Mouse (Mus musculus) intestine, postnatal 0 days (tissue): ENCODE results near the gene Hmcn1. TPM values are rescaled to one million over a fixed set of nuclear protein-coding genes. Genes with fewer than 3 reads are reported as not detected.

Experiments
- ATAC-seq: fragments of 200-750 bp; cut with Nextera tagmentation; 2 replicates; pipeline ENCODE4 v1.8.0; 2017; ENCODE audit warnings: mild to moderate bottlenecking, moderate TSS enrichment, moderate library complexity
- H3K27ac ChIP-seq: fragments of 300-500 bp; sonication (generic); 2 replicates; pipeline ENCODE4 v1.5.1; 2014; ENCODE audit warnings: mild to moderate bottlenecking, low read depth, low read length, moderate library complexity
- H3K27me3 ChIP-seq: fragments of 300-500 bp; sonication (generic); replicated peaks from 2 replicates; pipeline ENCODE4 v1.6.1; 2014; ENCODE audit warnings: low read length, mixed read lengths; ENCODE audit not compliant: control insufficient read depth, insufficient read depth
- H3K36me3 ChIP-seq: fragments of 300-500 bp; sonication (generic); 2 replicates; pipeline ENCODE4 v1.6.1; 2014; ENCODE audit warnings: mild to moderate bottlenecking, moderate library complexity; ENCODE audit not compliant: control insufficient read depth, insufficient read depth
- H3K4me1 ChIP-seq: fragments of 300-500 bp; sonication (generic); replicated peaks from 2 replicates; pipeline ENCODE4 v1.6.1; 2014; ENCODE audit warnings: antibody characterized with exemption, low read length, mixed read lengths; ENCODE audit not compliant: control insufficient read depth, insufficient read depth
- H3K4me2 ChIP-seq: fragments of 300-500 bp; sonication (generic); replicated peaks from 2 replicates; pipeline ENCODE4 v1.6.1; 2014; ENCODE audit warnings: low read depth, mild to moderate bottlenecking, moderate library complexity
- H3K4me3 ChIP-seq: fragments of 300-500 bp; sonication (generic); 2 replicates; pipeline ENCODE4 v1.5.1; 2014; ENCODE audit warnings: low read depth, low read length
- H3K9ac ChIP-seq: fragments of 300-500 bp; sonication (generic); 2 replicates; pipeline ENCODE4 v1.6.1; 2014; ENCODE audit warnings: mild to moderate bottlenecking, low read depth, low read length
- H3K9me3 ChIP-seq: fragments of 300-500 bp; sonication (generic); 2 replicates; pipeline ENCODE4 v1.6.1; 2016; ENCODE audit warnings: mixed run types; ENCODE audit not compliant: control insufficient read depth
- CTCF ChIP-seq: sonication (generic); IDR thresholded peaks from 2 replicates; pipeline ENCODE4 v1.5.1; 2016; ENCODE audit warnings: low read depth, mild to moderate bottlenecking, control low read depth, antibody characterized with exemption, moderate library complexity
- WGBS: fragments of 180-500 bp; shearing (Covaris S2); extraction: QIAGEN DNeasy Blood & Tissue Kit; methylation state at CpG from one replicate; pipeline ENCODE4 v1.1.7; 2014; 5-methylcytosine and 5-hydroxymethylcytosine counted together
- polyA plus RNA-seq: library from polyadenylated mRNA; unstranded; fragments of >200 nt; fragmentation: Nextera tagmentation; extraction: Ambion mirVana; gene quantifications from 2 replicates; pipeline ENCODE4 v1.2.1, GENCODE M21; 2015

Gene Hmcn1
- polyA plus RNA-seq, 1 experiment from 2014 or later, result 4.2 TPM

- Histone ChIP-seq H3K4me1 (no peaks in the 10 kb centered on the region), H3K36me3 (no peaks in the 10 kb centered on the region), H3K4me3 (no peak overlapping the region), H3K9me3 (no peaks in the 10 kb centered on the region), H3K4me2 (no peak overlapping the region), H3K27ac (no peak overlapping the region), H3K9ac (no peak overlapping the region), H3K27me3 (no peaks in the 10 kb centered on the region)
- 83% methylated on average over 6 of the region's 6 CpGs for WGBS
- no peak for TF ChIP-seq CTCF
- ATAC-seq, result no peak
Measured at GRCm38 (mm10) chr1:150537410-150538128, 455.7 kb downstream of the Hmcn1 start.

- Histone ChIP-seq H3K27me3 (no peaks in the 10 kb centered on the region), H3K36me3 (no peaks in the 10 kb centered on the region), H3K4me2 (no peak overlapping the region), H3K9me3 (no peaks in the 10 kb centered on the region), H3K4me3 (no peak overlapping the region), H3K4me1 (no peaks in the 10 kb centered on the region), H3K9ac (no peak overlapping the region), H3K27ac (no peak overlapping the region)
- TF ChIP-seq CTCF, result no peak
- WGBS, result 39% methylated on average over 16 of the region's 16 CpGs
- no peak for ATAC-seq
Measured at GRCm38 (mm10) chr1:150535770-150536534, 457.3 kb downstream of the Hmcn1 start.

- Histone ChIP-seq H3K27me3 (no peaks in the 10 kb centered on the region), H3K4me2 (no peak overlapping the region), H3K4me3 (no peak overlapping the region), H3K9ac (no peak overlapping the region), H3K9me3 (no peaks in the 10 kb centered on the region), H3K36me3 (no peaks in the 10 kb centered on the region), H3K27ac (no peak overlapping the region), H3K4me1 (no peaks in the 10 kb centered on the region)
- WGBS, result 84% methylated on average over 8 of the region's 8 CpGs
- no peak for TF ChIP-seq CTCF
- ATAC-seq, result no peak
Measured at GRCm38 (mm10) chr1:150534587-150534986, 458.6 kb downstream of the Hmcn1 start.

- H3K9me3 ChIP-seq, result no peaks in the 10 kb centered on the region
- WGBS, result 94% methylated on average over 2 of the region's 2 CpGs
- no peak overlapping the region for H3K9ac ChIP-seq
- H3K4me3 ChIP-seq, result no peak overlapping the region
- H3K27ac ChIP-seq, result no peak overlapping the region
- no peak for TF ChIP-seq CTCF
- no peak for ATAC-seq
- no peaks in the 10 kb centered on the region for H3K27me3 ChIP-seq
- no peak overlapping the region for H3K4me2 ChIP-seq
- no peaks in the 10 kb centered on the region for H3K4me1 ChIP-seq
- no peaks in the 10 kb centered on the region for H3K36me3 ChIP-seq
Measured at GRCm38 (mm10) chr1:150513041-150513440, 480.2 kb downstream of the Hmcn1 start.

Other genes with a start within 250 kb of the Hmcn1 start
- 0.08 TPM in 1 of 2 replicates, not detected in the other for gene Gm47985, start 189.1 kb upstream of the Hmcn1 start, polyA plus RNA-seq
- gene Gm8947, start 198.9 kb upstream of the Hmcn1 start, polyA plus RNA-seq, result not detected in 2 replicates
- not detected in 2 replicates for gene Gm47995, start 205.0 kb upstream of the Hmcn1 start, polyA plus RNA-seq
- not detected in 2 replicates for gene 3110040M04Rik, start 210.7 kb upstream of the Hmcn1 start, polyA plus RNA-seq
- gene Gm47996, start 216.7 kb upstream of the Hmcn1 start, polyA plus RNA-seq, result not detected in 2 replicates